In genomic region chr7:99904421-99905005, GRCm38 (mm10) we compare ENCODE assay signal across 28 mouse cellular contexts. TPM values are rescaled to one million over a fixed set of nuclear protein-coding genes. Genes with fewer than 3 reads are reported as not detected.
DNase-seq lines count a peak whose midpoint lies in the region; ATAC-seq and TF ChIP-seq lines count a peak whose summit lies in the region.
"Had no signal": no experiment of that assay in that cellular context is flagged by ENCODE, and none has a peak within 500 bp of the region (broad histone marks: within the 10 kb centered on the region; RNA-seq: fewer than 3 reads in every experiment).

No protein-coding gene starts in this region.

- H3K9ac ChIP-seq in forebrain, postnatal 0 days = no peak overlapping the region
- H3K9ac ChIP-seq in forebrain, embryonic 12.5 days = no peak overlapping the region
- no peak overlapping the region for H3K9ac ChIP-seq in hindbrain, embryonic 16.5 days (ENCODE audit: low read depth, low read length)
- H3K9ac ChIP-seq: forebrain, embryonic 15.5 days; hindbrain, embryonic 14.5 days; kidney, embryonic 15.5 days; limb, embryonic 13.5 days; liver, embryonic 14.5 days; lung, embryonic 15.5 days; stomach, embryonic 15.5 days had no signal

- no peak for TF ChIP-seq POLR2A in testis, adult 2 months (IDR thresholded peaks at IDR 0.05; ENCODE audit: control insufficient read depth, low read depth, low read length)

- no peak for TF ChIP-seq CTCF in forebrain, postnatal 0 days (IDR thresholded peaks at IDR 0.05; ENCODE audit: low read depth)
- TF ChIP-seq CTCF in testis, adult 2 months (IDR thresholded peaks at IDR 0.05; ENCODE audit: control insufficient read depth, insufficient read depth, insufficient replicate concordance, low read depth, low read length) = no peak

- H3K4me1 ChIP-seq in forebrain, postnatal 0 days (ENCODE audit: insufficient read depth) = no peaks in the 10 kb centered on the region
- peaks cover 5% of the 10 kb centered on the region; the same call in 1 of the 2 replicates for H3K4me1 ChIP-seq in forebrain, embryonic 12.5 days
- H3K4me1 ChIP-seq in testis, adult 2 months (ENCODE audit: control insufficient read depth, insufficient read depth, low read length) = no peaks in the 10 kb centered on the region
- no peaks in the 10 kb centered on the region for H3K4me1 ChIP-seq in hindbrain, embryonic 16.5 days (ENCODE audit: control insufficient read depth, insufficient read depth, low read depth, low read length)
- H3K4me1 ChIP-seq: forebrain, embryonic 15.5 days; kidney, embryonic 15.5 days; lung, embryonic 15.5 days; stomach, embryonic 15.5 days had no signal

- H3K27me3 ChIP-seq in forebrain, postnatal 0 days (ENCODE audit: insufficient read depth, low read length) = no peaks in the 10 kb centered on the region
- no peaks in the 10 kb centered on the region for H3K27me3 ChIP-seq in forebrain, embryonic 12.5 days
- H3K27me3 ChIP-seq in testis, adult 2 months (ENCODE audit: control insufficient read depth, insufficient read depth, low read length) = no peaks in the 10 kb centered on the region
- no peaks in the 10 kb centered on the region for H3K27me3 ChIP-seq in hindbrain, embryonic 16.5 days (replicated peaks; ENCODE audit: control insufficient read depth, insufficient read depth, low read length)
- H3K27me3 ChIP-seq: CH12.LX; forebrain, embryonic 15.5 days; kidney, embryonic 15.5 days; limb, embryonic 13.5 days; lung, embryonic 15.5 days; stomach, embryonic 15.5 days had no signal

- no peak overlapping the region for H3K4me2 ChIP-seq in forebrain, postnatal 0 days (ENCODE audit: low read depth)
- H3K4me2 ChIP-seq in forebrain, embryonic 12.5 days = no peak overlapping the region
- H3K4me2 ChIP-seq in hindbrain, embryonic 16.5 days (ENCODE audit: low read length) = no peak overlapping the region
- H3K4me2 ChIP-seq: forebrain, embryonic 15.5 days; hindbrain, embryonic 14.5 days; kidney, embryonic 15.5 days; limb, embryonic 13.5 days; lung, embryonic 15.5 days; stomach, embryonic 15.5 days had no signal

- 59% methylated on average over 3 of the region's 3 CpGs for WGBS in forebrain, postnatal 0 days
- WGBS in forebrain, embryonic 12.5 days = 71% methylated on average over 3 of the region's 3 CpGs
- WGBS in hindbrain, embryonic 16.5 days = 66% methylated on average over 3 of the region's 3 CpGs

- H3K27ac ChIP-seq in forebrain, postnatal 0 days (ENCODE audit: low read depth, low read length) = 0 out of 2 replicates have a peak overlapping the region, but pooled peaks have one; percentile 15
- no peak overlapping the region for H3K27ac ChIP-seq in forebrain, embryonic 12.5 days
- peak overlapping the region; percentile 64; the same call in 1 of the 2 replicates for H3K27ac ChIP-seq in testis, adult 2 months (ENCODE audit: control insufficient read depth, insufficient read depth, low read depth, low read length)
- H3K27ac ChIP-seq in hindbrain, embryonic 16.5 days (ENCODE audit: low read depth, low read length) = no peak overlapping the region
- H3K27ac ChIP-seq: forebrain, embryonic 15.5 days; heart, adult 2 months; hindbrain, embryonic 14.5 days; kidney, embryonic 15.5 days; limb, embryonic 13.5 days; liver, embryonic 14.5 days; lung, embryonic 15.5 days; stomach, embryonic 15.5 days had no signal

- ATAC-seq in forebrain, postnatal 0 days = peak; percentile 58
- ATAC-seq in forebrain, embryonic 12.5 days (ENCODE audit: low FRiP score) = no peak
- ATAC-seq in hindbrain, embryonic 16.5 days = no peak
- ATAC-seq: forebrain, embryonic 15.5 days; intestine, postnatal 0 days; midbrain, embryonic 16.5 days had no signal

- H3K36me3 ChIP-seq in forebrain, postnatal 0 days (ENCODE audit: insufficient read depth) = no peaks in the 10 kb centered on the region
- no peaks in the 10 kb centered on the region for H3K36me3 ChIP-seq in forebrain, embryonic 12.5 days (replicated peaks)
- H3K36me3 ChIP-seq in testis, adult 2 months (ENCODE audit: control insufficient read depth, insufficient read depth, low read length) = peaks cover 1% of the 10 kb centered on the region
- no peaks in the 10 kb centered on the region for H3K36me3 ChIP-seq in hindbrain, embryonic 16.5 days (ENCODE audit: control insufficient read depth, insufficient read depth, low read length)
- H3K36me3 ChIP-seq: forebrain, embryonic 15.5 days; kidney, embryonic 15.5 days; limb, embryonic 13.5 days; lung, embryonic 15.5 days; stomach, embryonic 15.5 days had no signal

- DNase-seq in forebrain, postnatal 0 days = no peak
- no peak for DNase-seq in testis, postnatal 10 days (ENCODE audit: low spot score)
- DNase-seq in 416B (ENCODE audit: low read depth) = peak; percentile 75
- peak; percentile 98 for DNase-seq in gonadal fat pad, adult 2 months (ENCODE audit: low read depth)
- DNase-seq in right cerebral cortex, postnatal 25 days = no peak
- DNase-seq: cerebellum, adult 8-10 months; heart, adult 2 months; heart, postnatal 36 days; kidney, postnatal 4 days; layer of hippocampus, adult 9-11 months; lung, postnatal 4 days; right cerebral cortex, postnatal 14 days had no signal

- no peaks in the 10 kb centered on the region for H3K9me3 ChIP-seq in forebrain, postnatal 0 days (ENCODE audit: low read length)
- no peaks in the 10 kb centered on the region for H3K9me3 ChIP-seq in forebrain, embryonic 12.5 days
- no peaks in the 10 kb centered on the region for H3K9me3 ChIP-seq in hindbrain, embryonic 16.5 days (ENCODE audit: control insufficient read depth, low read length)
- H3K9me3 ChIP-seq: forebrain, embryonic 15.5 days; kidney, embryonic 15.5 days; limb, embryonic 13.5 days; lung, embryonic 15.5 days; stomach, embryonic 15.5 days had no signal

- H3K4me3 ChIP-seq in forebrain, postnatal 0 days (ENCODE audit: low read depth, low read length) = no peak overlapping the region
- H3K4me3 ChIP-seq in forebrain, embryonic 12.5 days (replicated peaks) = no peak overlapping the region
- H3K4me3 ChIP-seq in testis, adult 2 months (ENCODE audit: control insufficient read depth, low read depth, low read length) = peak overlapping the region; percentile 87
- H3K4me3 ChIP-seq in hindbrain, embryonic 16.5 days (ENCODE audit: low read length) = no peak overlapping the region
- H3K4me3 ChIP-seq: erythroblast, embryonic 14.5 days; forebrain, embryonic 15.5 days; heart, adult 2 months; kidney, embryonic 15.5 days; limb, embryonic 13.5 days; lung, embryonic 15.5 days; stomach, embryonic 15.5 days had no signal

RNA-seq across cellular contexts. Expression of gene Spcs2, which starts 41.3 kb away (rescaled TPM):
- total RNA-seq in forebrain, postnatal 0 days (2014; rRNA removed) = 115 and 123 TPM in 2 replicates
- polyA plus RNA-seq in forebrain, postnatal 0 days (2015; fragmentation: Nextera tagmentation; extraction: Ambion mirVana) = 235 and 257 TPM in 2 replicates
- polyA plus RNA-seq in forebrain, embryonic 12.5 days (2016; fragmentation: Nextera tagmentation; extraction: Ambion mirVana) = 340 and 347 TPM in 2 replicates
- polyA plus RNA-seq in testis, adult 2 months (2012; rRNA removed) = 142 and 204 TPM in 2 replicates
- 48.4 and 73.4 TPM in 2 replicates for polyA plus RNA-seq in gonadal fat pad, adult 2 months (2012; rRNA removed)
- 286 and 290 TPM in 2 replicates for polyA plus RNA-seq in hindbrain, embryonic 16.5 days (2015; fragmentation: Nextera tagmentation; extraction: Ambion mirVana)

RNA-seq across cellular contexts. Expression of gene Xrra1, which starts 45.6 kb away (rescaled TPM):
- 0.62 and 2.0 TPM in 2 replicates for total RNA-seq in forebrain, postnatal 0 days (2014; rRNA removed)
- polyA plus RNA-seq in forebrain, postnatal 0 days (2015; fragmentation: Nextera tagmentation; extraction: Ambion mirVana) = 1.7 and 2.0 TPM in 2 replicates
- polyA plus RNA-seq in forebrain, embryonic 12.5 days (2016; fragmentation: Nextera tagmentation; extraction: Ambion mirVana) = 0.37 and 0.67 TPM in 2 replicates
- polyA plus RNA-seq in testis, adult 2 months (2012; rRNA removed) = 268 and 301 TPM in 2 replicates
- 2.8 and 3.4 TPM in 2 replicates for polyA plus RNA-seq in gonadal fat pad, adult 2 months (2012; rRNA removed)
- 0.81 and 1.2 TPM in 2 replicates for polyA plus RNA-seq in hindbrain, embryonic 16.5 days (2015; fragmentation: Nextera tagmentation; extraction: Ambion mirVana)
- total RNA-seq: common myeloid progenitor, adult 5-6 weeks; heart, postnatal 36 days; neutrophil, adult 5-6 weeks had no signal
- polyA plus RNA-seq: liver, embryonic 14.5 days had no signal

Comparison
In these comparisons a context has a peak if more than half of its experiments do, and no peak if none do; other contexts are left out.
1. H3K27ac ChIP-seq: peak in forebrain, postnatal 0 days (single experiment) and testis, adult 2 months (single experiment); none in forebrain, embryonic 12.5 days (single experiment) and hindbrain, embryonic 16.5 days (single experiment).
2. DNase-seq: peak in 416B (single experiment) and gonadal fat pad, adult 2 months (single experiment); none in forebrain, postnatal 0 days (single experiment), testis, postnatal 10 days (single experiment) and right cerebral cortex, postnatal 25 days (single experiment).
3. RNA of gene Xrra1, which starts 45.6 kb away (polyA plus RNA-seq): 268 to 301 TPM in testis, adult 2 months; 2.8 to 3.4 TPM in gonadal fat pad, adult 2 months, 1.7 to 2.0 TPM in forebrain, postnatal 0 days, 0.81 to 1.2 TPM in hindbrain, embryonic 16.5 days and 0.37 to 0.67 TPM in forebrain, embryonic 12.5 days; every median in the first group is over 10 times any median in the second.